Mouse (Mus musculus) CH12.LX (cell line): ENCODE measurements around the gene Fgf22. TPM values are rescaled to one million over a fixed set of nuclear protein-coding genes. Genes with fewer than 3 reads are reported as not detected.

Experiments used
- DNase-seq: peaks from one replicate; pipeline ENCODE4 v3.0.0-alpha.2; 2013; ENCODE audit errors: extremely low read depth
- H3K27ac ChIP-seq: 2 replicates; pipeline ENCODE4 v1.5.1; 2012; ENCODE audit warnings: low read depth, mild to moderate bottlenecking, control low read depth, moderate library complexity; ENCODE audit not compliant: insufficient read depth
- H3K27me3 ChIP-seq: replicated peaks from 2 replicates; pipeline ENCODE3; 2012; ENCODE audit warnings: inconsistent platforms
- H3K36me3 ChIP-seq, 2 experiments: replicated peaks in 1 of 2; 2 replicates each; pipeline versions ENCODE3 to v1.6.1; 2012; ENCODE audit warnings: inconsistent platforms in 1 of 2, low read length in 1 of 2, mild to moderate bottlenecking in 1 of 2, mixed read lengths in 1 of 2, moderate library complexity in 1 of 2; ENCODE audit not compliant: control insufficient read depth in 1 of 2, insufficient read depth in 1 of 2
- H3K4me1 ChIP-seq, 2 experiments: 2 replicates each; pipeline ENCODE4 v1.6.1; 2012; ENCODE audit warnings: inconsistent platforms in 1 of 2, moderate library complexity in 1 of 2; ENCODE audit not compliant: insufficient read depth in 2 of 2, control insufficient read depth in 1 of 2
- H3K4me2 ChIP-seq: 2 replicates; pipeline ENCODE4 v1.6.1; 2012; ENCODE audit warnings: low read depth, mild to moderate bottlenecking, control low read depth; ENCODE audit not compliant: poor library complexity, insufficient read depth, severe bottlenecking
- H3K4me3 ChIP-seq, 3 experiments: fragments of 150-350 bp in 1 of 3; sonication (generic) in 1 of 3; replicated peaks in 1 of 3; 2 replicates each; pipeline versions ENCODE3 to v1.5.1; 2011 to 2012; ENCODE audit warnings: low read depth in 2 of 3, low read length in 2 of 3, mild to moderate bottlenecking in 2 of 3, moderate library complexity in 2 of 3, control low read depth in 1 of 3, improper control_type of control experiment in 1 of 3, inconsistent platforms in 1 of 3, mixed read lengths in 1 of 3; ENCODE audit not compliant: poor library complexity in 1 of 3
- H3K79me2 ChIP-seq: replicated peaks from 2 replicates; pipeline ENCODE4 v1.6.1; 2012; ENCODE audit warnings: mild to moderate bottlenecking, moderate library complexity; ENCODE audit not compliant: control insufficient read depth, poor library complexity, insufficient read depth, severe bottlenecking; ENCODE audit errors: extremely low read depth
- H3K9ac ChIP-seq: 2 replicates; pipeline ENCODE4 v1.6.1; 2012; ENCODE audit warnings: low read depth, mild to moderate bottlenecking, control low read depth, moderate library complexity; ENCODE audit not compliant: insufficient read depth
- H3K9me3 ChIP-seq: replicated peaks from 2 replicates; pipeline ENCODE3; 2012; ENCODE audit warnings: low read length, inconsistent platforms, mixed read lengths
- CHD1 ChIP-seq: IDR thresholded peaks from 2 replicates; pipeline ENCODE4 v1.6.1; 2012; ENCODE audit warnings: low read depth, low read length, improper control_type of control experiment, inconsistent platforms
- CHD2 ChIP-seq: IDR thresholded peaks from 2 replicates; pipeline ENCODE4 v1.6.1; 2011; ENCODE audit warnings: low read length, improper control_type of control experiment
- ELF1 ChIP-seq: IDR thresholded peaks from 2 replicates; pipeline ENCODE4 v1.6.1; 2014; ENCODE audit warnings: low read depth, mild to moderate bottlenecking, inconsistent platforms, low read length, improper control_type of control experiment
- ETS1 ChIP-seq: conservative IDR thresholded peaks from 2 replicates; pipeline ENCODE4 v1.6.1; 2012; ENCODE audit warnings: low read depth, mild to moderate bottlenecking, inconsistent platforms, low read length, improper control_type of control experiment, moderate library complexity
- GABPA ChIP-seq: IDR thresholded peaks from 2 replicates; pipeline ENCODE4 v1.6.1; 2012; ENCODE audit warnings: low read depth, low read length, improper control_type of control experiment, inconsistent platforms; ENCODE audit not compliant: insufficient replicate concordance
- HCFC1 ChIP-seq: IDR thresholded peaks from 2 replicates; pipeline ENCODE4 v1.6.1; 2012; ENCODE audit warnings: low read depth, mild to moderate bottlenecking, inconsistent platforms, low read length, improper control_type of control experiment
- IRF4 ChIP-seq: IDR thresholded peaks from 2 replicates; pipeline ENCODE4 v1.6.1; 2014; ENCODE audit warnings: low read depth, mild to moderate bottlenecking, inconsistent platforms, low read length, improper control_type of control experiment
- JUN ChIP-seq: IDR thresholded peaks from 2 replicates; pipeline ENCODE4 v1.6.1; 2011; ENCODE audit warnings: low read depth, mild to moderate bottlenecking, low read length, improper control_type of control experiment, moderate library complexity; ENCODE audit not compliant: insufficient read depth
- JUND ChIP-seq: conservative IDR thresholded peaks from 2 replicates; pipeline ENCODE4 v1.6.1; 2011; ENCODE audit warnings: low read depth, low read length, improper control_type of control experiment
- KAT2A ChIP-seq: IDR thresholded peaks from 2 replicates; pipeline ENCODE4 v1.6.1; 2012; ENCODE audit warnings: low read length, improper control_type of control experiment, inconsistent platforms; ENCODE audit not compliant: insufficient replicate concordance
- MYC ChIP-seq: IDR thresholded peaks from 2 replicates; pipeline ENCODE4 v1.6.1; 2011; ENCODE audit warnings: low read depth, mild to moderate bottlenecking, improper control_type of control experiment, low read length
- NRF1 ChIP-seq: IDR thresholded peaks from 2 replicates; pipeline ENCODE4 v1.6.1; 2014; ENCODE audit warnings: low read depth, mild to moderate bottlenecking, inconsistent platforms, low read length, improper control_type of control experiment, moderate library complexity
- PAX5 ChIP-seq: IDR thresholded peaks from 2 replicates; pipeline ENCODE4 v1.6.1; 2012; ENCODE audit warnings: low read length, inconsistent platforms, mixed read lengths
- POLR2A ChIP-seq: IDR thresholded peaks from 2 replicates; pipeline ENCODE4 v1.6.1; 2011; ENCODE audit warnings: low read depth, mild to moderate bottlenecking, improper control_type of control experiment, low read length
- POLR2AphosphoS2 ChIP-seq: IDR thresholded peaks from 2 replicates; pipeline ENCODE4 v1.6.1; 2011; ENCODE audit warnings: low read depth, low read length, improper control_type of control experiment
- RCOR1 ChIP-seq: conservative IDR thresholded peaks from 2 replicates; pipeline ENCODE4 v1.6.1; 2012; ENCODE audit warnings: low read depth, mild to moderate bottlenecking, inconsistent platforms, low read length, improper control_type of control experiment
- SIN3A ChIP-seq: IDR thresholded peaks from 2 replicates; pipeline ENCODE4 v1.6.1; 2012; ENCODE audit warnings: low read length, improper control_type of control experiment, inconsistent platforms
- SMC3 ChIP-seq: IDR thresholded peaks from 2 replicates; pipeline ENCODE4 v1.6.1; 2011; ENCODE audit warnings: low read depth, low read length, improper control_type of control experiment
- TBP ChIP-seq: conservative IDR thresholded peaks from 2 replicates; pipeline ENCODE4 v1.6.1; 2011; ENCODE audit warnings: low read depth, low read length, improper control_type of control experiment
- USF1 ChIP-seq: IDR thresholded peaks from 2 replicates; pipeline ENCODE4 v1.6.1; 2014; ENCODE audit warnings: low read depth, mild to moderate bottlenecking, inconsistent platforms, low read length, improper control_type of control experiment
- USF2 ChIP-seq: conservative IDR thresholded peaks from 2 replicates; pipeline ENCODE4 v1.6.1; 2011; ENCODE audit warnings: low read depth, low read length, improper control_type of control experiment
- ZKSCAN1 ChIP-seq: IDR thresholded peaks from 2 replicates; pipeline ENCODE4 v1.6.1; 2012; ENCODE audit warnings: low read depth, inconsistent platforms, low read length, improper control_type of control experiment, borderline replicate concordance
- ZMIZ1 ChIP-seq: IDR thresholded peaks from 2 replicates; pipeline ENCODE4 v1.6.1; 2012; ENCODE audit warnings: low read depth, mild to moderate bottlenecking, inconsistent platforms, low read length, improper control_type of control experiment
- ZNF384 ChIP-seq: IDR thresholded peaks from 2 replicates; pipeline ENCODE4 v1.6.1; 2012; ENCODE audit warnings: low read depth, low read length, improper control_type of control experiment, inconsistent platforms
- dilution Hi-C: fragments of 300-500 bp; cut with MboI; formaldehyde crosslinking; loops from 2 replicates; pipeline ENCODE4 v1.14.3; 2020; ENCODE audit warnings: low sequenced_read_pairs; ENCODE audit not compliant: extremely low pct_unique_long_range_greater_than_20kb, extremely low pct_ligation_motif_present
- in situ Hi-C: fragments of 300-500 bp; cut with MboI; formaldehyde crosslinking; loops from 3 replicates; pipeline ENCODE4 v1.14.3; 2019; ENCODE audit warnings: low sequenced_read_pairs, low pct_ligation_motif_present, low pct_unique_long_range_greater_than_20kb, mixed read lengths
- polyA plus RNA-seq: library from polyadenylated mRNA; unstranded; fragments of >175 nt; gene quantifications from 2 replicates; pipeline ENCODE4 v1.2.1, GENCODE M21; 2012; ENCODE audit warnings: low read depth; ENCODE audit not compliant: insufficient read length
- total RNA-seq, 2 experiments: library from RNA; depleted of rRNA; stranded (reverse); fragments of 300-350 nt in 1 of 2; fragments of >200 nt in 1 of 2; gene quantifications; 2 replicates each; pipeline ENCODE4 v1.2.3; 2012 to 2014

Gene Fgf22
- total and polyA plus RNA-seq, 3 experiments = not detected

GRCm38 (mm10) chr10:79739234-79739633, 15.6 kb upstream of the Fgf22 start:
- in situ Hi-C loops (no loop called here), dilution Hi-C loops (no loop called here)
- Histone ChIP-seq H3K36me3 (peaks cover 97 to 99% of the 10 kb centered on the region in 2 experiments), H3K27me3 (no peaks in the 10 kb centered on the region), H3K4me2 (no peak overlapping the region), H3K9me3 (peaks cover 30% of the 10 kb centered on the region), H3K27ac (no peak overlapping the region), H3K4me3 (no peak overlapping the region), H3K4me1 (no peaks in the 10 kb centered on the region), H3K79me2 (no peaks in the 10 kb centered on the region), H3K9ac (no peak overlapping the region)
- TF ChIP-seq RCOR1 = no peak
- TF ChIP-seq POLR2AphosphoS2 = no peak
- no peak for TF ChIP-seq SIN3A
- TF ChIP-seq PAX5 = no peak
- TF ChIP-seq ZMIZ1 = no peak
- TF ChIP-seq ELF1 = no peak
- no peak for TF ChIP-seq CHD1
- no peak for TF ChIP-seq IRF4
- TF ChIP-seq USF2 = no peak
- no peak for TF ChIP-seq HCFC1
- DNase-seq = no peak

- no peak overlapping the region for H3K27ac ChIP-seq
- TF ChIP-seq JUND (no peak), SIN3A (no peak), POLR2A (no peak), GABPA (no peak), USF2 (no peak), SMC3 (no peak), ETS1 (no peak), JUN (no peak), TBP (no peak), KAT2A (no peak), CHD2 (no peak), ZMIZ1 (no peak), USF1 (no peak), NRF1 (no peak), PAX5 (no peak), MYC (no peak), ZNF384 (no peak), ZKSCAN1 (no peak)
- H3K4me3 ChIP-seq = no peak overlapping the region
- H3K4me1 ChIP-seq = peaks cover 3 to 9% of the 10 kb centered on the region in 2 experiments
- no peaks in the 10 kb centered on the region for H3K27me3 ChIP-seq
- H3K79me2 ChIP-seq = peaks cover 6% of the 10 kb centered on the region
- in situ Hi-C loops = no loop called here
- H3K9ac ChIP-seq = no peak overlapping the region
- peaks cover 19% of the 10 kb centered on the region for H3K9me3 ChIP-seq
- H3K36me3 ChIP-seq = peaks cover 85 to 93% of the 10 kb centered on the region in 2 experiments
- no peak for DNase-seq
- dilution Hi-C loops = no loop called here
- no peak overlapping the region for H3K4me2 ChIP-seq
These were observed 14.0 kb upstream of the Fgf22 start for GRCm38 (mm10) chr10:79740863-79741262.
